Mouse (Mus musculus) embryonic facial prominence, embryonic 14.5 days (tissue): ENCODE measurements around the gene Tnc. TPM values are rescaled to one million over a fixed set of nuclear protein-coding genes. Genes with fewer than 3 reads are reported as not detected.

Experiments
- ATAC-seq: fragments of 200-750 bp; cut with Nextera tagmentation; 2 replicates; pipeline ENCODE4 v1.8.0; 2017; ENCODE audit warnings: low read depth, moderate number of reproducible peaks, moderate TSS enrichment
- DNase-seq: peaks from one replicate; pipeline ENCODE4 v3.0.0-alpha.2; 2015; ENCODE audit warnings: low spot score
- H3K27ac ChIP-seq: fragments of 300-500 bp; sonication (generic); replicated peaks from 2 replicates; pipeline ENCODE4 v1.5.1; 2014; ENCODE audit warnings: low read depth, mild to moderate bottlenecking, low read length, moderate library complexity
- H3K27me3 ChIP-seq: fragments of 300-500 bp; sonication (generic); replicated peaks from 2 replicates; pipeline ENCODE4 v1.6.1; 2014; ENCODE audit warnings: low read length; ENCODE audit not compliant: control insufficient read depth, insufficient read depth
- H3K36me3 ChIP-seq: fragments of 300-500 bp; sonication (generic); 2 replicates; pipeline ENCODE4 v1.6.1; 2014; ENCODE audit warnings: low read length, mixed read lengths; ENCODE audit not compliant: control insufficient read depth, insufficient read depth
- H3K4me1 ChIP-seq: fragments of 300-500 bp; sonication (generic); 2 replicates; pipeline ENCODE4 v1.6.1; 2014; ENCODE audit warnings: antibody characterized with exemption, low read length; ENCODE audit not compliant: control insufficient read depth, insufficient read depth
- H3K4me2 ChIP-seq: fragments of 300-500 bp; sonication (generic); 2 replicates; pipeline ENCODE4 v1.6.1; 2014; ENCODE audit warnings: low read depth, mild to moderate bottlenecking, low read length, moderate library complexity, mixed read lengths
- H3K4me3 ChIP-seq: fragments of 300-500 bp; sonication (generic); 2 replicates; pipeline ENCODE4 v1.5.1; 2014; ENCODE audit warnings: low read depth, mild to moderate bottlenecking, low read length
- H3K9ac ChIP-seq: fragments of 300-500 bp; sonication (generic); 2 replicates; pipeline ENCODE4 v1.6.1; 2014; ENCODE audit warnings: low read depth, mild to moderate bottlenecking, low read length, moderate library complexity, mixed read lengths
- H3K9me3 ChIP-seq: fragments of 300-500 bp; sonication (generic); 2 replicates; pipeline ENCODE4 v1.6.1; 2016; ENCODE audit warnings: low read length; ENCODE audit not compliant: control insufficient read depth
- WGBS: fragments of 180-500 bp; shearing (Covaris S2); extraction: QIAGEN DNeasy Blood & Tissue Kit; methylation state at CpG from one replicate; pipeline ENCODE4 v1.1.7; 2014; 5-methylcytosine and 5-hydroxymethylcytosine counted together
- polyA plus RNA-seq: library from polyadenylated mRNA; unstranded; fragments of >200 nt; fragmentation: Nextera tagmentation; extraction: Ambion mirVana; gene quantifications from 2 replicates; pipeline ENCODE4 v1.2.1, GENCODE M21; 2014

Tnc gene
- polyA plus RNA-seq, 1 experiment from 2014 or later: 95.7 TPM

GRCm38 (mm10) chr4:63993462-63994113 is 53.2 kb downstream of the Tnc start:
- Histone ChIP-seq H3K4me2 (no peak overlapping the region), H3K27ac (no peak overlapping the region), H3K9me3 (no peaks in the 10 kb centered on the region), H3K36me3 (peaks cover 15% of the 10 kb centered on the region), H3K4me1 (0 out of 2 replicates have a peak, but pooled peaks cover 5% of the 10 kb centered on the region), H3K27me3 (no peaks in the 10 kb centered on the region), H3K4me3 (no peak overlapping the region), H3K9ac (no peak overlapping the region)
- WGBS: 37% methylated on average over 2 of the region's 2 CpGs
- peak; percentile 41 for DNase-seq
- ATAC-seq: no peak

GRCm38 (mm10) chr4:63990216-63990615 is 56.6 kb downstream of the Tnc start:
- ATAC-seq: no peak
- H3K9me3 ChIP-seq: no peaks in the 10 kb centered on the region
- 97% methylated on average over 1 of the region's 1 CpGs for WGBS

GRCm38 (mm10) chr4:63988090-63988489 is 58.7 kb downstream of the Tnc start:
- H3K9ac ChIP-seq: no peak overlapping the region
- H3K4me1 ChIP-seq: no peaks in the 10 kb centered on the region
- no peaks in the 10 kb centered on the region for H3K9me3 ChIP-seq
- no peak overlapping the region for H3K27ac ChIP-seq
- no peaks in the 10 kb centered on the region for H3K27me3 ChIP-seq
- H3K4me3 ChIP-seq: no peak overlapping the region
- 96% methylated on average over 5 of the region's 5 CpGs for WGBS
- no peak overlapping the region for H3K4me2 ChIP-seq
- ATAC-seq (no peak), DNase-seq (no peak)
- peaks cover 3% of the 10 kb centered on the region; the same call in 1 of the 2 replicates for H3K36me3 ChIP-seq

More at GRCm38 (mm10) chr4:63990216-63990615, 56.6 kb downstream of the Tnc start:
- no peak overlapping the region for H3K4me2 ChIP-seq
- H3K36me3 ChIP-seq: peaks cover 6% of the 10 kb centered on the region
- H3K4me1 ChIP-seq: 0 out of 2 replicates have a peak, but pooled peaks cover 5% of the 10 kb centered on the region
- H3K27me3 ChIP-seq: no peaks in the 10 kb centered on the region
- H3K9ac ChIP-seq: no peak overlapping the region
- no peak overlapping the region for H3K4me3 ChIP-seq
- no peak overlapping the region for H3K27ac ChIP-seq
- no peak for DNase-seq

GRCm38 (mm10) chr4:63986576-63986975 is 60.2 kb downstream of the Tnc start:
- no peak overlapping the region for H3K27ac ChIP-seq
- no peaks in the 10 kb centered on the region for H3K27me3 ChIP-seq
- ATAC-seq (peak; percentile 72; the same call in 1 of the 2 replicates), DNase-seq (peak; percentile 65)
- H3K4me3 ChIP-seq: no peak overlapping the region
- H3K4me1 ChIP-seq: 0 out of 2 replicates have a peak, but pooled peaks cover 5% of the 10 kb centered on the region
- H3K9ac ChIP-seq: no peak overlapping the region
- H3K4me2 ChIP-seq: no peak overlapping the region
- H3K36me3 ChIP-seq: no peaks in the 10 kb centered on the region
- no peaks in the 10 kb centered on the region for H3K9me3 ChIP-seq

- DNase-seq (peak; percentile 65), ATAC-seq (no peak)
- no peak overlapping the region for H3K9ac ChIP-seq
- 0 out of 2 replicates have a peak, but pooled peaks cover 3% of the 10 kb centered on the region for H3K36me3 ChIP-seq
- no peak overlapping the region for H3K27ac ChIP-seq
- 0 out of 2 replicates have a peak, but pooled peaks cover 10% of the 10 kb centered on the region for H3K4me1 ChIP-seq
- H3K27me3 ChIP-seq: no peaks in the 10 kb centered on the region
- no peak overlapping the region for H3K4me2 ChIP-seq
- no peak overlapping the region for H3K4me3 ChIP-seq
- H3K9me3 ChIP-seq: no peaks in the 10 kb centered on the region
- 23% methylated on average over 8 of the region's 8 CpGs for WGBS
Measured at GRCm38 (mm10) chr4:63983098-63983445, 63.7 kb downstream of the Tnc start.

- ATAC-seq (peak; percentile 53; the same call in 1 of the 2 replicates), DNase-seq (peak; percentile 24)
- H3K27me3 ChIP-seq: no peaks in the 10 kb centered on the region
- H3K4me3 ChIP-seq: no peak overlapping the region
- no peak overlapping the region for H3K4me2 ChIP-seq
- 58% methylated on average over 12 of the region's 12 CpGs for WGBS
- no peak overlapping the region for H3K9ac ChIP-seq
- H3K27ac ChIP-seq: no peak overlapping the region
- H3K36me3 ChIP-seq: 0 out of 2 replicates have a peak, but pooled peaks cover 3% of the 10 kb centered on the region
- H3K9me3 ChIP-seq: no peaks in the 10 kb centered on the region
- H3K4me1 ChIP-seq: 0 out of 2 replicates have a peak, but pooled peaks cover 10% of the 10 kb centered on the region
Measured at GRCm38 (mm10) chr4:63982425-63983097, 64.3 kb downstream of the Tnc start.

- no peak for ATAC-seq
- 61% methylated on average over 1 of the region's 1 CpGs for WGBS
- Histone ChIP-seq H3K9ac (no peak overlapping the region), H3K4me2 (no peak overlapping the region), H3K4me3 (no peak overlapping the region), H3K27me3 (no peaks in the 10 kb centered on the region), H3K9me3 (no peaks in the 10 kb centered on the region), H3K27ac (no peak overlapping the region), H3K36me3 (0 out of 2 replicates have a peak, but pooled peaks cover 3% of the 10 kb centered on the region), H3K4me1 (0 out of 2 replicates have a peak, but pooled peaks cover 10% of the 10 kb centered on the region)
- no peak for DNase-seq
Measured at GRCm38 (mm10) chr4:63980211-63980794, 66.5 kb downstream of the Tnc start.

- Histone ChIP-seq H3K36me3 (0 out of 2 replicates have a peak, but pooled peaks cover 3% of the 10 kb centered on the region), H3K9ac (no peak overlapping the region), H3K4me1 (0 out of 2 replicates have a peak, but pooled peaks cover 10% of the 10 kb centered on the region), H3K9me3 (no peaks in the 10 kb centered on the region), H3K27me3 (no peaks in the 10 kb centered on the region), H3K4me2 (no peak overlapping the region), H3K27ac (no peak overlapping the region), H3K4me3 (no peak overlapping the region)
- DNase-seq: no peak
- 40% methylated on average over 2 of the region's 2 CpGs for WGBS
- ATAC-seq: no peak
Measured at GRCm38 (mm10) chr4:63979635-63980034, 67.2 kb downstream of the Tnc start.
